Mouse (Mus musculus) lung, postnatal 0 days (tissue): Measurements from ENCODE around the gene Heca.

Experiments used
- CTCF ChIP-seq: IDR thresholded peaks from 2 replicates; pipeline ENCODE4 v1.5.1; 2016; ENCODE audit warnings: antibody characterized with exemption, mild to moderate bottlenecking
- EP300 ChIP-seq: IDR thresholded peaks from 2 replicates; pipeline ENCODE4 v1.6.1; 2016; ENCODE audit warnings: antibody characterized with exemption, mild to moderate bottlenecking, control low read depth

DNA sequence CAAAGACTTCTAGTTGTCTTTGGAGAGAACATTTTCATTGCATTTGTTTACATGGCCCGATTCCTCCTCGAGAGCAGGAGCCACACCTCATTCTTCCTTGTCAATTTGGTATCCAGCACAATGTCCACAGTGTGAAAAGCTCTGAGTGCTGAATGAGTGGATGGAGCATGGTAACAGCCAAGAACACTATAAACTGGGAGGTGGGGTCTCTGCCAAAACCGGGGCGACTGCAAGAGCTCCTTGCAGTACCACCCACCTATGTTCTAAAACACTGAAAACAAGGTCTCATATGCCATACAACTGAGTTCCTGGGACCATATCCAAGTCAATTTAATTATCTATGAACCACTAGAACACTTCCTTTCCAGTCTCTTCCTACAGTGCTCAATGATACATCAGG, 39.1 kb downstream of the Heca start:
- TF ChIP-seq EP300 (no peak), CTCF (no peak)
